Mouse (Mus musculus): ENCODE measurements around the gene Mcm10.
"Not testable (repeated sequence)": the region's sequence is repeated elsewhere in the genome, so short reads cannot be mapped to it uniquely, and the experiment has no call there.

Mcm10 gene

GRCm38 (mm10) chr2:4986798-4987197, 25.8 kb downstream of the Mcm10 start:
- DNase-seq (ENCODE audit: low read depth, low spot score) = no peak

- no peak for DNase-seq (ENCODE audit: low read depth, low spot score)
Observed at GRCm38 (mm10) chr2:4985000-4985399, 27.6 kb downstream of the Mcm10 start.

GRCm38 (mm10) chr2:4983987-4984386, 28.6 kb downstream of the Mcm10 start:
- DNase-seq (ENCODE audit: low read depth, low spot score) = no peak

- peak; percentile 56 for DNase-seq (ENCODE audit: low read depth, low spot score)
Observed at GRCm38 (mm10) chr2:4978091-4978490, 34.5 kb downstream of the Mcm10 start.

- DNase-seq (ENCODE audit: low read depth, low spot score) = peak; percentile 20
Observed at GRCm38 (mm10) chr2:4975807-4976206, 36.8 kb downstream of the Mcm10 start, which contains the start of gene Ucma. Gene Ucma (plus strand): TSS chr2:4976122.

GRCm38 (mm10) chr2:4969083-4969482, 43.5 kb downstream of the Mcm10 start:
- DNase-seq (ENCODE audit: low read depth, low spot score) = no peak

- DNase-seq (ENCODE audit: low read depth, low spot score) = no peak
Observed at GRCm38 (mm10) chr2:4967806-4968205, 44.8 kb downstream of the Mcm10 start.

- DNase-seq (ENCODE audit: low read depth, low spot score) = no peak
Observed at GRCm38 (mm10) chr2:4958039-4958438, 54.6 kb downstream of the Mcm10 start.

- no peak for DNase-seq (ENCODE audit: low read depth, low spot score)
Observed at GRCm38 (mm10) chr2:4954216-4954760, 58.3 kb downstream of the Mcm10 start.

- no peak for DNase-seq (ENCODE audit: low read depth, low spot score)
Observed at GRCm38 (mm10) chr2:4950986-4951385, 61.6 kb downstream of the Mcm10 start.

- DNase-seq (ENCODE audit: low read depth, low spot score) = not testable (repeated sequence)
Observed at GRCm38 (mm10) chr2:4949691-4950090, 62.9 kb downstream of the Mcm10 start.

GRCm38 (mm10) chr2:4940861-4941260, 71.7 kb downstream of the Mcm10 start:
- DNase-seq (ENCODE audit: low read depth, low spot score) = no peak
